Mouse (Mus musculus) forebrain, embryonic 12.5 days (tissue): Measurements from ENCODE around the gene Rufy3. TPM values are rescaled to one million over a fixed set of nuclear protein-coding genes. Genes with fewer than 3 reads are reported as not detected.

ENCODE experiments used
- ATAC-seq: fragments of 200-750 bp; cut with Nextera tagmentation; 2 replicates; pipeline ENCODE4 v1.8.0; 2017; ENCODE audit warnings: moderate TSS enrichment; ENCODE audit not compliant: low FRiP score
- H3K27ac ChIP-seq: fragments of 300-500 bp; sonication (generic); 2 replicates; pipeline ENCODE4 v1.5.1; 2016; ENCODE audit warnings: mild to moderate bottlenecking
- H3K27me3 ChIP-seq: fragments of 300-500 bp; sonication (generic); 2 replicates; pipeline ENCODE4 v1.6.1; 2016; ENCODE audit warnings: mild to moderate bottlenecking
- H3K36me3 ChIP-seq: fragments of 300-500 bp; sonication (generic); replicated peaks from 2 replicates; pipeline ENCODE4 v1.6.1; 2016; ENCODE audit warnings: mild to moderate bottlenecking
- H3K4me1 ChIP-seq: fragments of 300-500 bp; sonication (generic); 2 replicates; pipeline ENCODE4 v1.6.1; 2016
- H3K4me2 ChIP-seq: fragments of 300-500 bp; sonication (generic); 2 replicates; pipeline ENCODE4 v1.6.1; 2016; ENCODE audit warnings: mild to moderate bottlenecking, moderate library complexity
- H3K4me3 ChIP-seq: fragments of 300-500 bp; sonication (generic); replicated peaks from 2 replicates; pipeline ENCODE4 v1.5.1; 2016; ENCODE audit warnings: mild to moderate bottlenecking
- H3K9ac ChIP-seq: fragments of 300-500 bp; sonication (generic); 2 replicates; pipeline ENCODE4 v1.6.1; 2016; ENCODE audit warnings: mild to moderate bottlenecking
- H3K9me3 ChIP-seq: fragments of 300-500 bp; sonication (generic); 2 replicates; pipeline ENCODE4 v1.6.1; 2016
- WGBS: fragments of 180-500 bp; shearing (Covaris S2); methylation state at CpG from one replicate; pipeline ENCODE4 v1.1.7; 2016; 5-methylcytosine and 5-hydroxymethylcytosine counted together
- polyA plus RNA-seq: library from polyadenylated mRNA; unstranded; fragments of >200 nt; fragmentation: Nextera tagmentation; extraction: Ambion mirVana; gene quantifications from 2 replicates; pipeline ENCODE4 v1.2.1, GENCODE M21; 2016

The Rufy3 gene
- polyA plus RNA-seq, 1 experiment from 2014 or later: 166 TPM

GRCm38 (mm10) chr5:88683706-88684105 is 118.9 kb downstream of the Rufy3 start:
- Histone ChIP-seq H3K27ac (no peak overlapping the region), H3K9me3 (no peaks in the 10 kb centered on the region), H3K4me3 (no peak overlapping the region), H3K36me3 (no peaks in the 10 kb centered on the region), H3K4me1 (peaks cover 16% of the 10 kb centered on the region), H3K9ac (no peak overlapping the region), H3K4me2 (no peak overlapping the region), H3K27me3 (no peaks in the 10 kb centered on the region)
- ATAC-seq: no peak
- WGBS: 85% methylated on average over 9 of the region's 9 CpGs

DNA sequence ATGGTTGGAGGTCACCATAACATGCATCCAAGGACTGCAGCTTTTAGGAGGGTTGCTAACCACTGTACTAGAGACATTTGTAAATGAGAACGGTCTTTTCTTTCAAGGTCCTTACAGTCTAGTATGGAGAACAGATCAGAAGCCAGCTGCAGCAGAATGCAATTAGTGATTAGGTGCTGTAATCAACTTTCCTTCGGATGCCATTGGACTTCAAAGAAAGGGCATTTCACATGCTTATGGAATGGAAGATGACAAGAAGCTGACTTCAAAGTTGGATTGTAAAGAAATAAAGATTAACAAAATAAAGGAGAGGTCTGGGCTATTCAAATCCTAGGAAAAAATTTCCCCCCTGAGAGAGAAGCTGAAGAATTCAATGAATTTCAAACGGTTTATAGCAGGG is 119.4 kb downstream of the Rufy3 start:
- H3K27me3 ChIP-seq: no peaks in the 10 kb centered on the region
- 45% methylated on average over 3 of the region's 3 CpGs for WGBS
- H3K36me3 ChIP-seq: no peaks in the 10 kb centered on the region

GRCm38 (mm10) chr5:88685306-88685705 is 120.5 kb downstream of the Rufy3 start:
- ATAC-seq: no peak
- H3K27ac ChIP-seq: no peak overlapping the region
- H3K9me3 ChIP-seq: no peaks in the 10 kb centered on the region
- 0 out of 2 replicates have a peak, but pooled peaks cover 3% of the 10 kb centered on the region for H3K4me1 ChIP-seq
- WGBS: 24% methylated on average over 6 of the region's 6 CpGs
- H3K27me3 ChIP-seq: no peaks in the 10 kb centered on the region
- no peak overlapping the region for H3K4me2 ChIP-seq
- no peaks in the 10 kb centered on the region for H3K36me3 ChIP-seq
- H3K9ac ChIP-seq: no peak overlapping the region
- no peak overlapping the region for H3K4me3 ChIP-seq

More for the DNA sequence above, 119.4 kb downstream of the Rufy3 start:
- Histone ChIP-seq H3K4me1 (peaks cover 11% of the 10 kb centered on the region), H3K9ac (no peak overlapping the region), H3K9me3 (no peaks in the 10 kb centered on the region), H3K4me3 (no peak overlapping the region), H3K4me2 (no peak overlapping the region), H3K27ac (no peak overlapping the region)
- ATAC-seq: no peak

DNA sequence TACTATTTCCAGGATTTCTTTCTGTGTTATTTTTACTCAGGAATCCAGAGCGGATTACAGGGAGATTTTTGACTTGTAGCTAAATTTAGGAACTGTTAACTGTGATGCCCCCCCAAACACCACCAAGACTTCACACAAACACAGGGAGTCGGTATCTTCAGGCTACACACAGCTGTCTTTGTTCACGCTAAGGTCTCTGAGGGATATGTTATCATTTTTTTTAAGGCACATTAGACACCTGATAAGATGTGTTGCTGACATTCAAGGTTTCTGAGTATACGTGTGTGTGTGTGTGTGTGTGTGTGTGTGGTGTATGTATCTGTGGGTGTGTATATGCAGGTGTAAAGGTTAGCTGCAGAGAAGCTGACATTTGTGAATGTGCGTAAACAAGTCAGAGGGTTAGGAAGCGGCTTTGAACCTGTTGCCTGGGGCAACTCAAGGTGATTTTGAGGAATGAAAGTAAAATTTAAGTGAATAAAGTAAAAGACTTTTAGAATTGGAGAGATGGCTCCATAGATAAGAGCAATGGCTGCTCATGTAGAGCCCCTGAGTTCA is 121.0 kb downstream of the Rufy3 start:
- Histone ChIP-seq H3K9ac (no peak overlapping the region), H3K27ac (no peak overlapping the region), H3K36me3 (no peaks in the 10 kb centered on the region), H3K4me2 (no peak overlapping the region), H3K4me3 (no peak overlapping the region), H3K4me1 (0 out of 2 replicates have a peak, but pooled peaks cover 3% of the 10 kb centered on the region), H3K9me3 (no peaks in the 10 kb centered on the region), H3K27me3 (no peaks in the 10 kb centered on the region)
- ATAC-seq: no peak
- WGBS: 84% methylated on average over 6 of the region's 6 CpGs

- WGBS: 84% methylated on average over 8 of the region's 8 CpGs
- Histone ChIP-seq H3K27ac (no peak overlapping the region), H3K36me3 (no peaks in the 10 kb centered on the region), H3K4me3 (no peak overlapping the region), H3K9ac (no peak overlapping the region), H3K9me3 (no peaks in the 10 kb centered on the region), H3K4me1 (0 out of 2 replicates have a peak, but pooled peaks cover 3% of the 10 kb centered on the region), H3K27me3 (no peaks in the 10 kb centered on the region), H3K4me2 (no peak overlapping the region)
- ATAC-seq: no peak
Measured at GRCm38 (mm10) chr5:88687996-88688406, 123.2 kb downstream of the Rufy3 start.

DNA sequence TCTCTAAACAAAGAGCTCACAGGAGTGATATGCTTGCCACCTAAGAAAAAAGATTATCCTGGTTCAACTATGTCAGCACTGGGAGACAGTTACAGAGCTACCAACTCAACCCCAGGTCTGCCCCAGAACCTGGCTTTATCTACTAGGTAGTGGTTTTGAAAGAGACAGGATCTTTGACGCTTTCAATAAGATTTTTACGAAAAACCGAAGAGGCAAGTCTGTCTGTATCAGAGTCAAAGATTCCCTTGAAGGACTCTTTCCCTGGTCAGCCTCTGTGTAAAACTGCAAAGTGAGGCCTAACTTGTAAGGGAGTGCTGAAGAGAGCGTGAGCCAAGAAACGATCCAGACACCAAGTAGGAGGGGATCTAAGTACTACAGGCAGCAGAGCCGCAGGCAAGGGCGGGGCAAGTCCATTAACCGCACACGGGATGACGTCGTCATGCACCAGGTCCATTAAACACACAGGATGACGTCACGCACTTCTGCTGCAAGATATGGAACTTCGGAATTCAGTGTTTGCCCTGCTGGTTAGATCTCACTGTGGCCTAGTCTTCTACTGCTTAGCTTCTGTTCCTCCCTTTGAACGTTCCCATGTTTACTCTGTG is 123.8 kb downstream of the Rufy3 start:
- H3K4me1 ChIP-seq: 0 out of 2 replicates have a peak, but pooled peaks cover 3% of the 10 kb centered on the region
- no peak overlapping the region for H3K9ac ChIP-seq
- WGBS: 86% methylated on average over 15 of the region's 15 CpGs

DNA sequence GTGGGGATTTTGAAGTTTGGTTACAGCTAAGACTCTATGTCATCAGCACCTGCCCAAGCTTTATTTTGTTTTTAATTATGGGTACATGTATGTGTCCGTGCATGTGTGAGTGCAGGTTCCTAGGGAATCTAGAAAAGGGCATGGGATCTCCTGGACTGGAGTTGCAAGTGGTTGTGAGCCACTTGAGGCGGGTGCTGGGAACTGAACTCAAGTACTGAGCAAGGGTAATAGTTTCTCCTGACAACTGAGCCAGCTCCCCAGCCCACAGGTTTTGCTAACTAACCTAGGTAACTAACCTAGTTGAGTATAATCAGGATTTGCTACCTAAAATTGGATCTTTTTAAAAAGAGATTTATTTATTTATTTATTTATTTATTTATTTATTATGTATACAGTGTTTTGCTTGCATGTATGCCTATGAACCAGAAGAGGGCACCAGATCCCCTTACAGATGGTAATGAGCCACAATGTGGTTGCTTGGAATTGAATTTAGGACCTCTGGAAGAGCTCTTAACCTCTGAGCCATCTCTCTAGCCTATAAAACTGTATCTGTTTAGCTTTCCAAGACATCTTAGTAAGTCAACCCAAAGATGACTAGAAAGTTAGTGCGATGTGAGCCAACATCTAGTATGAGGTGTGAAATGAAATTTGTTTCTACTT is 124.6 kb downstream of the Rufy3 start:
- H3K4me1 ChIP-seq: 0 out of 2 replicates have a peak, but pooled peaks cover 3% of the 10 kb centered on the region
- H3K27ac ChIP-seq: no peak overlapping the region
- no peaks in the 10 kb centered on the region for H3K36me3 ChIP-seq
- ATAC-seq: peak; percentile 53; the same call in 1 of the 2 replicates
- no peak overlapping the region for H3K4me3 ChIP-seq
- H3K9ac ChIP-seq: no peak overlapping the region
- H3K9me3 ChIP-seq: no peaks in the 10 kb centered on the region
- no peak overlapping the region for H3K4me2 ChIP-seq
- 73% methylated on average over 3 of the region's 3 CpGs for WGBS
- no peaks in the 10 kb centered on the region for H3K27me3 ChIP-seq

More for the DNA sequence above, 123.8 kb downstream of the Rufy3 start:
- Histone ChIP-seq H3K27ac (no peak overlapping the region), H3K9me3 (no peaks in the 10 kb centered on the region), H3K27me3 (no peaks in the 10 kb centered on the region), H3K4me2 (no peak overlapping the region), H3K36me3 (no peaks in the 10 kb centered on the region), H3K4me3 (no peak overlapping the region)
- no peak for ATAC-seq

DNA sequence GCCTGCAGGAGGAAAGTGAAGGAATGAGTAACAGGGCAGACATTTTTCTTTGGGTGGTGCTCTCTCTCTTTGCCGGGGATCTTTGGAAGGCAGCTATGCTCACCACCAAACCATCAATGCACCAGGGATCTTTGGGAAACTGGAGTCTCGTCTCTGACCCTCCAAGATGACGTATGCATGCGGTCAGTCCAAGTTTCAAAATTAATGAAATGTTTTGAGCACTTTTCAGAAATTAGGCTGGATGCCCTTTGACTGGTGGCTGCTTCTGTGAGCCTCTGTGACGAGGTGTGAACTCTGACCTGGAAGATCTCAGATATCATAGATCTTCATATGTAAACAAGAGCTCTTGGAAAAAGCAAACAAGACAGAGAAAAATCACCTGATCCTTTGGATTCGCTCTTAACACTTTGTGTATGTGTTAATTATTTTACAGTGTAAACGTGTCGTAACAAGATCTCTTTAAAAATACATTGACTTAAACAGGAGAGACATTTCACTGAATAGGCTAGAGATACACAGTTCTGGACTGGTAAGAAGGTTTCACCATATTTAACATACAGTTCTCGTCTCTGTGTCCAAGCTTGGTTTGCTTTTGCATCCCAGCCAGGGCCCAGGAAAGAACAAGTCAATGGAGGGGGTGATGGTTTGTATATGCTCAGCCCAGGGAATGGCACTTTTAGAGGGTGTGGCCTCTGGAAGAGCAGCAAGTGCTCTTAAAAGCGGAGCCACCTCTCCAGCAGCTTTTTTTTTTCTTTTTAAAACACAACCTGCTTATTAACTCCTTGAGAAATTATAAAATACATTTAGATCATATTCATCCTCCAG is 126.1 kb downstream of the Rufy3 start:
- Histone ChIP-seq H3K4me3 (no peak overlapping the region), H3K9ac (no peak overlapping the region), H3K27ac (no peak overlapping the region), H3K4me1 (no peaks in the 10 kb centered on the region), H3K27me3 (no peaks in the 10 kb centered on the region), H3K36me3 (no peaks in the 10 kb centered on the region), H3K4me2 (no peak overlapping the region), H3K9me3 (no peaks in the 10 kb centered on the region)
- ATAC-seq: no peak
- WGBS: 79% methylated on average over 10 of the region's 10 CpGs

DNA sequence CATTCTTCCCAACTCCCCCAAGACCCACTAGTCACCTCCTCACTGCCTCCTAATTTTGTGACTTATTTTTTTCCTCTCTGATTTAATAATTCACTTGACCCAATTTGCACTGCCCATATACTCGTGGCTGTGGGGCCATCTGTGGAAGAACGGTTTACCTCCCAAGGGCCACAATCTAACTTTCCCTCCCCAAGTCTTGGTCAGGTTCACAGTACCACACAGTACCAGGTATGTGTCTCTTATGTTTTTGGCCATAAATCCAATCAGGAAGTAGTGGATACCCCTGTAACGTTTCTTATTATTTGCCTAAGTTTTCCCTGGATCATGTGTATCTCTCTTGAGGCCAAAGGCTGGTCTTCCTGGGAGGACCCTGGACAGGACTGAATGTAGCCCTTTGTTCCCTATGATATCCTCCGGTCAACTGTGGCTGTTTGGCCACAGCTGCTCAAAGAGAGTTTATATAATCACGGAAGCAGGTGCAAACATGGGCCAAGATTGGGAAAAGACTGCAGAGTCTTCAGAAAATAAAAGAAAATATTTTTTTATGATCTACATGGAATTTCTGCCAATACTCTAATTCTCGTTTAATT is 126.8 kb downstream of the Rufy3 start:
- Histone ChIP-seq H3K4me2 (no peak overlapping the region), H3K36me3 (no peaks in the 10 kb centered on the region), H3K9ac (no peak overlapping the region), H3K27me3 (no peaks in the 10 kb centered on the region), H3K9me3 (no peaks in the 10 kb centered on the region), H3K4me1 (no peaks in the 10 kb centered on the region), H3K4me3 (no peak overlapping the region), H3K27ac (no peak overlapping the region)
- 84% methylated on average over 6 of the region's 6 CpGs for WGBS
- no peak for ATAC-seq

- Histone ChIP-seq H3K27ac (no peak overlapping the region), H3K36me3 (no peaks in the 10 kb centered on the region), H3K27me3 (no peaks in the 10 kb centered on the region), H3K9me3 (no peaks in the 10 kb centered on the region), H3K4me3 (no peak overlapping the region), H3K9ac (no peak overlapping the region), H3K4me1 (no peaks in the 10 kb centered on the region), H3K4me2 (no peak overlapping the region)
- no peak for ATAC-seq
- 86% methylated on average over 4 of the region's 4 CpGs for WGBS
Measured at GRCm38 (mm10) chr5:88692586-88692985, 127.7 kb downstream of the Rufy3 start.

DNA sequence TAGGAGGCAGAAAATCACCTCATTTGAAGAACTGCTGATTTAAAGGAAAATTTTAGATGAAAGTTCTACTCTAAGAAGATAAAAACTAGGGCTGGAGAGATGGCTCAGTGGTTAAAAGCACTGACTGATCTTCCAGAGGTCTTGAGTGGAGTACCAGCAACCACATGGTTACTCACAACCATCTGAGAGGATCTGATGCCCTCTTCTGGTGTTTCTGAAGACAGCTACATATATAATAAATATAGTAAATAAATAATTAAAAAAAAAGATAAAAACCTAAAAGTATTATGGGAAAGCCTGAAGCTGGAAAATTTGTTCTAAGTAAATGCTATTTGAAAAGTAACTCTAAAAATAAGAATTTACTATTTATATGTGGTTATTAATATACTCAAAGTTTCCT is 128.2 kb downstream of the Rufy3 start:
- ATAC-seq: no peak
- no peak overlapping the region for H3K4me2 ChIP-seq
- H3K36me3 ChIP-seq: no peaks in the 10 kb centered on the region
- H3K9ac ChIP-seq: no peak overlapping the region
- no peak overlapping the region for H3K4me3 ChIP-seq
- H3K9me3 ChIP-seq: no peaks in the 10 kb centered on the region
- H3K27me3 ChIP-seq: no peaks in the 10 kb centered on the region
- H3K27ac ChIP-seq: no peak overlapping the region
- H3K4me1 ChIP-seq: no peaks in the 10 kb centered on the region

GRCm38 (mm10) chr5:88697291-88697690 is 132.5 kb downstream of the Rufy3 start:
- H3K4me3 ChIP-seq: no peak overlapping the region
- WGBS: 74% methylated on average over 5 of the region's 5 CpGs
- no peak overlapping the region for H3K9ac ChIP-seq
- ATAC-seq: peak; percentile 41; the same call in 1 of the 2 replicates
- H3K27me3 ChIP-seq: no peaks in the 10 kb centered on the region
- no peaks in the 10 kb centered on the region for H3K9me3 ChIP-seq
- no peak overlapping the region for H3K4me2 ChIP-seq
- no peaks in the 10 kb centered on the region for H3K4me1 ChIP-seq
- no peak overlapping the region for H3K27ac ChIP-seq
- no peaks in the 10 kb centered on the region for H3K36me3 ChIP-seq
